Mouse (Mus musculus) c-Kit-negative CD71-positive TER-119-positive erythroid progenitor cells, embryonic 14.5 days (primary cell): ENCODE measurements at regions not wholly inside any gene's neighbourhood (a gene's known extent, or its start where the extent isn't known, plus 50 kb on each side); places are given as distances from the start of the nearest gene placed in this dataset.
A peak's percentile ranks its signal among the peaks of the same experiment; 100 is the strongest.

Experiments
- DNase-seq: peaks from one replicate; pipeline ENCODE4 v3.0.0-alpha.2; 2013; ENCODE audit warnings: low read depth, low spot score

DNA sequence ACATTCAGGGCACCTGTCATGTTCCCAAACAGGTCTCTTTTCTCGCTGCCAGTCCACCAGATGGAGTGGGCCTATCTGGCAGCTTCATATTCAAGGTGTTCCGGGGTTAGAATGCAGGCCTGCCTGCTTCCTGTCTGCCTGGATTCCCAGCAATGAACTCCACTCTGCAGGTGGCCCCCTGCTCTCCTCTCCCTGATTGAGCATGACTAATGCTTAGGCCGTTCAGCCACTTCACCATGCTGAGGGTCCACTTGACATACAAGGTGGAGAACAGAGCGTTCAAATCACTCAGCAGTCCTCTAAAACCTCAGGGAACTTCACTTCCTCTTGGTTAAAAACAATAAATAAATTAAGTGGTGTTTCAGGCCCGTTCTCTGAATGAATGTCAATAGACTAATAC is 112.1 kb upstream of the Ralgapa2 start:
- no peak for DNase-seq

GRCm38 (mm10) chr2:146625166-146625751 is 113.1 kb upstream of the Ralgapa2 start:
- no peak for DNase-seq

GRCm38 (mm10) chr2:146626531-146626930 is 114.4 kb upstream of the Ralgapa2 start:
- DNase-seq = no peak

DNA sequence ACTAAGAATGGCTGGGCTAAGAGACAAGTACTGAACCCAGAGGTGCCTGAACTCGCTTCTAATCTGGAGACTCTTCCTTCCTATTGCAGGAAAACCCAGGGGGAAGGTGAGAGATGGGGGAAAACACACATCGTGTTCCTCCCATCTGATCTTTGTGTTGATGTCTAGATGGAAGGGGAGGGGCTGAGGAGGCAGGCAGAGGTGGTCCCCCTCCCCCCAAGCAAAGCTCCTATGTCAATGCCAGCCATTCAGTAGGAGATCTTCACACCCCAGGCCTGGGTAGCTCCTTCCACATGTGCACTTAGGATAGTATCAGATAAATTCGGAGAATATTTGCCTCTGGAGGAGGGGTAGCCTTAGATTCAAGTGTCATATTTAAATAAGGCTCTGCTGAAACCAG is 118.0 kb upstream of the Ralgapa2 start:
- no peak for DNase-seq

DNA sequence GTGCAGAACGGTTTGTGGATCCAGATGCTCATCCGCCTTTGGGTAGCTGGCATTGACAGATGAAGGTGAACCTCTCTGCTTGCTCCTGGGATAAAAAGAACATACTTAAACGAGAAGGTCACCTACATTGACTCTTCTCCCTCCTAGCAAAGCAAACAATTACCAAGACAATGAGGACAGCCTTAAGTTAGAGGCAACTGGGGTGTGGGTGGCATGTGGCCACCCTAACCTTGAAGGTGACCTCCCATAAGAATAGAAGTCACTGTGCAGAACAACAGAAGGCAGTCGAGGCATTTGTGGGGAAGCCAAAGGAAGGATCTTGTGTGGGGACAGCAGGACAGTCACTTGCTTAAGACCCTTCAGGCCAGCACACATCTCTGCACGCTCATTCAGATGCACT is 119.0 kb upstream of the Ralgapa2 start:
- DNase-seq = no peak

DNA sequence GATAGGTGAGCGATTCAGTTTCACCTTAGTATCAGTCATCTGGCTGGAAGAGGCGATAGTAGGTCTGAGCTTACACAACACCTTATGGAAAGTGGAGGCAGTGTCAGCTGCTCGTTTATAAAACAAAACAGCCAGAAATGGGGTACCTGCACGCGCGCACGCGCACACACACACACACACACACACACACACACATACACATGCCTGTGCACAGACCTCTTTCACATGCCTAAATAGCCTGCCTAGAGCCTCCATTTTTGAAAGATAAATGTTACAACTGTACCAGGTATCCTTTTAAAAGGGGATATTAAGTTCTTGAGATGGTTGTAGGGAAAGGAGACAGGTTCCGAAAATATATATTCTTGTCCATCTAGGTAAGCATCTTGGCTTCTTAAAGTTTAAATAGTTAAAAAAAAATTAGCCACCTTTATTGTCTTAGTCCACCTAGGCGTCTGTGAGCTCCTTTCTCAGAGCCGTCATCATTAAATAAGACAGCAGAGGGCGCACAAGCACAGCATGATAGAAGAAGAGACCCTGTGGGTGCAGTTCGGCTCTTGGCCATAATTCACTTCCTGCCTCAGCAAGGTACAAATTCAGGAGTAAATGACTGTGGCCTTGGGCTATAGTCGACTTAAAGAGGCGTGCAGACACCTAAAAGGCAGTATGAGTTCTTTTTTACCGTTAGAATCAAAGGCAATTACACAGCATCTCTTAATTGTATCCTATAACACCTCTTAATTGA is 121.4 kb upstream of the Ralgapa2 start:
- peak; percentile 8 for DNase-seq

- DNase-seq = no peak
These were observed 125.4 kb upstream of the Ralgapa2 start for GRCm38 (mm10) chr2:146637573-146637972.

- no peak for DNase-seq
These were observed 134.3 kb upstream of the Ralgapa2 start for GRCm38 (mm10) chr2:146646237-146646972.

DNA sequence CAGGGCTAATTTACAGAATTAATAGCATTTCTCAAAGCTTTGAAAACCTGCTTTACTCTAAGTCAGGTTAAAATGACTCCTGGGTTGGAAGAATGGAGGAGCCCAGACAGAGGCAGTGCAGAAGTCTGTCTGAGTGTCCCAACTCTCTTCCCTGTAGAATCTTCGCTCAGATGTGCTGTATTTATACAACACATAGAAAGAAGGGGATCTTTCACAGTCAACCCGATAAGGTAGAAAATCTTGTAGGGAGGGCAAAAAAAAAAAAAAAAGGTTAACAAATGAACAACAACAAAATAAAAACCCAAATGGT is 134.8 kb upstream of the Ralgapa2 start:
- DNase-seq = no peak

DNA sequence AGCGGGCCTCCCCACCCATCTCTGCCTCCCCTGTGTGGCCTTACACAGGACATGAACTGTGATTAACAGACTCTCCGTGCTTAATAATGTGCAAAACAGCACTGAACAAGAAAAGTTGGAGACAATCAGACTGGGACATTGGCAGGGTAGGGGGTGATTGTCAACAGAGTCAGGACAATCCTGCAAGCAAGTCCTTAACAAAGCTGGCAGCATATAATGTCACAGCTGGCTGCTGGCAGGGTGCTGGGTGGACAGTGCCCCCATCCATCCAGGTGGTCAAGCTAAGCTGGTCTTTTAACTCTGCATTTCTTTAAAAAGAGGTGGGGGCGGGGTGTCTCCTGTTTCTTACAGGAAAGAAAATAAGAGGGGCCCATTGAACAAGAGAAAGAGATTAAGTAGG is 149.2 kb upstream of the Ralgapa2 start:
- no peak for DNase-seq

GRCm38 (mm10) chr2:146672761-146673160 is 160.6 kb upstream of the Ralgapa2 start:
- DNase-seq = no peak

DNA sequence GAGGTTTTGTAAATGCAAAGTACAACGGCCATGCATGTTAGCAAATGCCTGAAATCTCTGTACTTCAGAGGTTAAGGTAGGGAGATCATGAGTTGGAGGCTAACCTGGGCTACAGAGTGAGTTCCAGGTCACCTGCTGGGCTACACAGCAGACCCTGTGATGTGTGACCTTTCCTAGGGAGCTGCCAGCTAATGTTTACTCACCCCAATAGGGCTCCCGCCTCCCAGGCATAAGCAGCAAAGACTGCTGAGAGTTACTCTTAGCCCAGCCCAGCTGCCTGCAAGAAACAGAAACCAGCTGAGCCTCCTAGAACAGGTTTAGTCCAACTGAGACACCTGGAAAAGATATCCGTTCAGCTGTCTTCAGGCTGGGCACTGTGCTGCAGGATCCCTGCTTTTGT is 169.8 kb upstream of the Ralgapa2 start:
- no peak for DNase-seq

DNA sequence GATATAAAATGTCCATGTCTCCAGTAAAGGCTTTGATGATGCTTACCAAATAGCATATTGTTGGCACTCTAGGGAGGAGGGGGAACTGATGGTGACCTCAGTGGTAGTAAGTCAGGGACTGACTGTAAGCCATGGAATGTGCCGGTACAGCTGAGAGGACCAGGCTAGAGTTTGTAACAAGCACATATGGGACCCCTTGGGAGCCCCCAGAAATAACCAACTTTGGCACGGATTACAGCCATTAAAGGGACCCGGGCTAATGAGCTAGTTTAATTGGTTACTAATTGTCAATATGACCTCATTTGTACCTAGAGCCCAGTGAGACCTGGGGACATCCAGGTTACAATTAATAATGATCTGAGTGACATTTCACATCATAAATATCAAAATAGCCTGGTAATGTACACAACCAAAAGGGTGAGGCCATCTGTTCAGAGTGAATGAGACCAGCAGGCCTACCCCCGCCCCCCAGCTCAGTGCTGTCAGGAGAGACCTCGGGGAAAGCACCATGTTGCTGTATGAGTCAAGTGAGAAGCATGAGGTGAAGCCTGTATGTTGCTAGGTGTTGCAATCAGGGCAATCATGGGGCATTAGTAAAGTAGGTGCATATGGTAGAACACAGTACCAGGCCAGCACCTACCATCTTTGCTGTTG is 169.7 kb upstream of the Kiz start:
- DNase-seq = no peak

GRCm38 (mm10) chr2:146688544-146688943 is 167.1 kb upstream of the Kiz start:
- no peak for DNase-seq

GRCm38 (mm10) chr2:146693484-146693883 is 162.2 kb upstream of the Kiz start:
- DNase-seq = no peak

DNA sequence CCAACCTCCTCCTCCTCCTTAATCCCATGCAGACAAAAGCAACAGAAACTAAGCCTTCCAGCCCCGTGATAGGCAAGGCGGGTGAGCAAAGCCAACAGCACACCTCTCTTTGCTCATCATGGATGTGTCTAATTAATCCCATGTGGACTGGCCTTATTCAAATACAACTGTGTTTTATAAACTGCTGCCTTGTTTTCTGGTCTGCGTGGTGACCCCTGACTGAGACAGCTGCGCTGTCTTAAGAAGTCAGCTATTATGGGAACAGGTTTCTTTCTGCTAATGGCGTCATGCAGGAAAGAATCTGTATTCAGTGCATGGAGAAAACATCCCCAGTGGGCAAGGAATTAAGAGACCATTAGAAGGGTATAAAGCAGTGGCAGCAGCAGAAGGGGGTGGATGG is 161.6 kb upstream of the Kiz start:
- DNase-seq = no peak

- DNase-seq = no peak
These were observed 159.4 kb upstream of the Kiz start for GRCm38 (mm10) chr2:146696277-146696676.

DNA sequence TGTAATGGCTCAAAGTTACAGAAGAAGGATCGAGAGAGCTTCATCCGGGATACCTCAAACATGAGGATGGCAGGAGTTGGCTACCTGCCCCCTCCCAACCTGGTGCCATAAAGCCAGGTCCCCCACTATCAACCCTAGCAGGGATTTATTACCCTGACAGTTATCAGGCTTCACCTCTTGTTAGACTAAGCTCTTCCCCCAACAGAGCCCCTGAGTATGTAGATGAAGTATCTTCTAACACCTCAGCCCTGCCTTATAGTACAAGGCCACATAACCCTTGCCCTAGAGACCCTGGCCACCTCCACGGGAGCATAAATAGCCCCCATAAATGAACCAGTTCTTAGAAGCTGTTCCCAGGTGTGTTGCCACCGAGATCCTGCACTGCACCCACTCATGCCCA is 158.9 kb upstream of the Kiz start:
- no peak for DNase-seq

GRCm38 (mm10) chr2:146710676-146711075 is 145.0 kb upstream of the Kiz start:
- no peak for DNase-seq

GRCm38 (mm10) chr2:146721184-146721715 is 134.4 kb upstream of the Kiz start:
- DNase-seq = no peak

GRCm38 (mm10) chr2:146722351-146723025 is 133.2 kb upstream of the Kiz start:
- no peak for DNase-seq

DNA sequence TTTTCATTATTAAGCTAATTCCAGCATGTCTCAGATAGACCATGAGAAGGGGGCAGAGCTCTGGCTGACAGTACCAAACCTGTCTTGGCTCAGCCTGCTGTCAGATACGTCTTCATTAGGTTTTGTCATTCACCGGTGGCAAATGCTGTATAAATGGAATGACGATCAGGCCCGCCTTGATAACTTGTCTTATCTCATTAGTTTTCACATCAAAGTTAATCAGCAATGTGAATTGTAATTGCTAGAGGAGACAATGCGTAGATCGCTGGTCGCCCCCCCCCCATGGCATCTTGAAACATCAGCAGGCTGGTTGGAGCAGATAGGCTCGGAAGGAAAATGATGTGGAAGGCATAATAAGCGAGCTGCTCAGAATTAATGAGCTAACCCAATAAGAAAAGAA is 132.5 kb upstream of the Kiz start:
- no peak for DNase-seq
